Mouse (Mus musculus) embryonic fibroblast, embryonic 13.5 days (primary cell): ENCODE results near the gene Mx1. TPM values are rescaled to one million over a fixed set of nuclear protein-coding genes. Genes with fewer than 3 reads are reported as not detected.

Experiments
- H3K27ac ChIP-seq: 2 replicates; pipeline ENCODE4 v1.5.1; 2012; ENCODE audit warnings: low read length, control low read depth, inconsistent platforms; ENCODE audit not compliant: insufficient read depth
- H3K4me1 ChIP-seq: 2 replicates; pipeline ENCODE4 v1.6.1; 2011; ENCODE audit warnings: low read length; ENCODE audit not compliant: control insufficient read depth, insufficient read depth
- H3K4me3 ChIP-seq: 2 replicates; pipeline ENCODE4 v1.5.1; 2011; ENCODE audit warnings: mild to moderate bottlenecking, control low read depth, low read length; ENCODE audit not compliant: insufficient read depth
- CTCF ChIP-seq: IDR thresholded peaks from 2 replicates; pipeline ENCODE4 v1.5.1; 2011; ENCODE audit warnings: mild to moderate bottlenecking, control low read depth, low read length, moderate library complexity, borderline replicate concordance; ENCODE audit not compliant: insufficient read depth
- POLR2A ChIP-seq: IDR thresholded peaks from 2 replicates; pipeline ENCODE4 v1.6.1; 2011; ENCODE audit warnings: low read depth, mild to moderate bottlenecking, control low read depth, low read length, moderate library complexity
- polyA plus RNA-seq: library from polyadenylated mRNA; stranded (reverse); fragments of >200 nt; gene quantifications from 2 replicates; pipeline ENCODE4 v1.2.4, GENCODE M21; 2011; ENCODE audit warnings: low read depth; ENCODE audit not compliant: missing spikeins, insufficient read length

The Mx1 gene
- 0.60 and 2.5 TPM in 2 replicates for polyA plus RNA-seq

DNA sequence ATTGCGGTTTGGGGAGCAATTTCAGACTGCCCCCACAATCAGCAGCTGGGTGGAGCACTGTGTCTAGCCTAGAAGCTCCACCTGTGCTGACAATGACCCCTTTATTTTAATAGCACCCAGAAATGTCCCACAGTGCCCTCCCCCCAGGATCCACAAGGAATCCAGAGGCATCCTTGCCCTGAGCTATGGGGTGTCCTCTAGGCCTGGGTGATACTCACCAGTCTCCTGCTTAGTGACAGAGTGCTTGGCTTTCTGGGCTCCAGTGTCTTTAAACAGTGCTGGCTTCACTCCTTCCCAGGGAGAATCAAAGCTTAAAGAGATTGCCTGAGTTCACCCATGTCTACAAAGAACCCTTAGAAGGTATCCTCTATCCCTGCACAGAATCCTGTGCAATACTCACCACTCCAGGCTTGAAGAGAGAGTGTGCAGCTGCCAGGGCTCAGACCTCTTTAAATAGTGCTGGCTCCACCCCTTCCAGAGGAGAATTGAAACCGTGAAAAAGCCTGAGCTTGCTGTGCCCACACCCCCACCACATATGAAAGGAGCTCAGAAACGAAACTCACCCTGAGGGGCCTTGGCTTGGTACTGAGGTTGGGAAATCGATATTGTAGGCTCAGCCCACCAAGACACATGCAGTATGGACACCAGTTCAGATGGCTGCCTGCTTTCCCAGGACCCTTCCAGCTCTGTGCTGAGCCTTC, at the start of gene Mx1:
Mx1 (minus strand) TSS at position 427 of the 701 bp plus-strand sequence.
- no peak within 1 kb of the TSS for H3K27ac ChIP-seq
- H3K4me1 ChIP-seq = no peaks in the 10 kb centered on the region
- TF ChIP-seq CTCF (no peak), POLR2A (no peak)
- no peak within 1 kb of the TSS for H3K4me3 ChIP-seq

DNA sequence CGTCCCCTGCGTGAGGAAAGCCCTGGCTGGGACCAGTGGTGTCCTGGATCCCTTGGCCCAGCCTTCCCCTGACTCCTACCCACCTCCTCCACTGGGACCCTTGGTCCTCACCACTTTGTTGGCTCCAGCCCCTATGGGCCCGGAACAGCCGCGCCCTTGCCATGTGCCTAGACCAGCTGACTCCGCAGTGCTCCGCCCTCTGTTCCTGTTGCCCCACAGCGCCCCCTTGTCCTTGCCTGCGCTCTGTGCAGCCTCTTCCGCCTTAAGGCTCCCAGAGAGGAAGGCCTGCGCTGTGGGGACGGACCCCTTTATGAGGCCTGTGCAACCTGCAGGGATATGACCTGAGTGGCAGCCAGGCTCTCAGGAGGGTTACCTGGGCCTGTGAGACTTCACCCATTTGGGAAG, 49.6 kb upstream of the Mx1 start:
- Histone ChIP-seq H3K4me1 (no peaks in the 10 kb centered on the region; the same call in 1 of the 2 replicates), H3K4me3 (no peak overlapping the region), H3K27ac (no peak overlapping the region)
- TF ChIP-seq CTCF (no peak), POLR2A (no peak)

DNA sequence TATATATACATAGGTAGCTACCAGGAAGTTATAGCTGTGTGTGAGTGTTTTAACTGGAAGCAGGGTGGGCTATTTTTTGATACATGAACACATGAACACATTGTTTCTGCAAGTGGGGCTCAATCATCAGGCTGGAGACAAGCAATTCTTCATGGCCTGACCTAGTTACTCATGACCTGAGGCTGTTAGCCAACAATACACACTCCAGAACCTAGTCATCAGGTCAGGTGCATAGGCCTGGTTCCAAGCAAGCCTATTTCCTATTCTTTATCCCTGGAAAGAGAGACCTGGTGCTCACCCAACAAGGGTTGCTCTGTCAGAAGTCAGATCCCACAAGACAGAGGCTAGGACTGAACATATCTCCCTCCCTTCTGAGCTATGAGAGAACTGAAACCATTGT, 48.8 kb upstream of the Mx1 start:
- TF ChIP-seq CTCF (no peak), POLR2A (no peak)
- Histone ChIP-seq H3K27ac (no peak overlapping the region), H3K4me3 (no peak overlapping the region), H3K4me1 (no peaks in the 10 kb centered on the region; the same call in 1 of the 2 replicates)

DNA sequence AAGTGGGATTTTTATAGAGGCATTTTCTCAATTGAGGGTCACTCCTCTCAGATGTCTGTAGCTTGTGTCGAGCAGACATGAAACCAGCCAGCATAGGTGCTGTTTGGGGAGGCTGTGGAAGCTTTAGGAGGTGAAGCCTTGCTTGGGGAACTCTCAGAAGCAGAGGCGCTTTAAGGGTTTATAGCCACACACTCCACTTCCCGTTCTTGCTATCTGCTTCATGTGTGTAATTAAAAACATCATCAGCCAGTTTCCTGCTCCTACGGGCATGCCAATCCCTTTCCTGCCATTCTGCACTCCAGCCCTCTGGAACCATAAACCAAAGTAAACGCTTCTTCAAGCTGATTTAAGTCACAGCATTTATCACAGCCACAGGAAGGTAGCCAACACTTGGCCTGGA, 48.1 kb upstream of the Mx1 start:
- Histone ChIP-seq H3K27ac (no peak overlapping the region), H3K4me3 (no peak overlapping the region), H3K4me1 (no peaks in the 10 kb centered on the region; the same call in 1 of the 2 replicates)
- TF ChIP-seq POLR2A = no peak
- no peak for TF ChIP-seq CTCF

DNA sequence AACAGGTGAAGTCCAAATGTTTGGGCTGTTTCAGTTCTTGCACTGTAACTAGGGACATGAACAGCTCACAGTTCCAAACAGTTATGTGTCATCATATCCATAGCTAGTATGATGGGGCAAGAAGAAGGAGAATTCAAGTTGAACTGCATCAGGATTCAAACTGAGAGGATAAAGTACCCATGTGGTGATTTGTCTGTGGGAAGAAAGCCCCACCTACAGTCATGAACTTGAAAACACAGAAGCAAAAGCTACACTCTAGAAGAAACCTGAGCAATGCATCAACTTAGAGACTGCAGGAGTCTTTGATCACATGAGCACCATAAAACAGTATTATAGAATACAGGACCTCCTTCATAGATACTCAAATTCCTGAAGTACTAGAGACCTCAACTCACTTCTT, 45.1 kb upstream of the Mx1 start:
- TF ChIP-seq POLR2A = no peak
- no peak for TF ChIP-seq CTCF
- Histone ChIP-seq H3K4me1 (no peaks in the 10 kb centered on the region), H3K4me3 (no peak overlapping the region), H3K27ac (no peak overlapping the region)

DNA sequence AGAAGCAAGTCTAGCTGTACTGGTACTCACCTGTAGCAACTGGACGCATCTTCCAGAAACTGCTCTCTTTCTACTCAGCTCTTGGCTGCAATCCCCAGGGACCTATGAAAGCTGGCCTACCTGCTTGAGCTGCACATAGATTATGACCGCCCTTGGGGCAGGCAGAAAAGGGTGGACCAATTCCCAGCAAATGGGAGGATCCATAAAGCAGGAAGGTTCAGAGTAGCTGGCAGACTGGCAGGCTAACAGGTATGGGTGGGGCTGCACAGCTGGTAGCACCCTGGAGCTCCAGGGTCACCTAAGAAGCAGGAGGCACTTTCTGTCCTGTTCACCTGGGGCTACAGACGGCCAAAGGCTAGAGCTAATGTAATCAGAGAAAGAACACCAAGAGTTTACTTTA, 42.1 kb upstream of the Mx1 start:
- Histone ChIP-seq H3K27ac (no peak overlapping the region), H3K4me3 (no peak overlapping the region), H3K4me1 (no peaks in the 10 kb centered on the region)
- TF ChIP-seq CTCF (no peak), POLR2A (no peak)

DNA sequence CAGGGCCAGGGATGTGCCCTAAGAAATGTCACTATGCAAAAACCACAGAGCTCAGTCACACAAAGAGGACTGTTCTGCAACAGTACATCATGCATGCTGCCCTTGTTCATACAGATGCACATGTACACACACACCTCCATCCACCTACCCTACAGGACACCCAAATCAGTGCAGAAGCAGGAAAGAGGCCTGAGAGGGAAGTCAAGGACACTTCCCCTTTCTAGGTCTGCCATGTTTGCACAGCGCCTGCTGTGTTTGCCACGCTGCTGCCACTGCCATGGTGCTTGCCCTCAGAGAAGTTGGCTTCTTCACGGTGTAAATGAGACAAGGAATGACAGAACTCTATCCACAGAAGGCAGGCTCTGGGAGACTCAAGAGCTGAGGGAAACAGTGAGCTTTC, 41.1 kb upstream of the Mx1 start:
- H3K4me3 ChIP-seq = no peak overlapping the region
- TF ChIP-seq POLR2A (no peak), CTCF (no peak)
- no peak overlapping the region for H3K27ac ChIP-seq
- H3K4me1 ChIP-seq = no peaks in the 10 kb centered on the region

DNA sequence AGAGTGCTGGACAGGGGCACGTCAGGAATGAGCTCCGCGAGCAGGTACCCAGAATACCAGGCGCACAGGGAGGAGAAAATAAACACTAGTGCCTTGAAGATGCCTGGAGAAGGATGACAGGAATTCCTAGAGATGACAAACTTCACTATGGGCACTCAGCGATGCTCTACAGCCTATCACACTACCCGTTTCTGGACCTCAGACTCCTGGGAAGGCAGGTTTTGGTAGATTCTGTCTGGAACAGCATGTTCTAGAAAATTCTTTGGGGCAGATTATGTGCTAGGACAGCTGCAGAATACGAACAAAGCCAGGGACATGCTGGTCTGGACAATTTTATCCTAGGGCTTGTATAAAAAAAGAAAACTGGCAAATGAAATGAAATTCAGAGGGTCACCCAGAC, 38.2 kb upstream of the Mx1 start:
- H3K4me3 ChIP-seq = no peak overlapping the region
- no peak overlapping the region for H3K27ac ChIP-seq
- peaks cover 4% of the 10 kb centered on the region; the same call in 1 of the 2 replicates for H3K4me1 ChIP-seq
- TF ChIP-seq POLR2A = no peak
- TF ChIP-seq CTCF = no peak

DNA sequence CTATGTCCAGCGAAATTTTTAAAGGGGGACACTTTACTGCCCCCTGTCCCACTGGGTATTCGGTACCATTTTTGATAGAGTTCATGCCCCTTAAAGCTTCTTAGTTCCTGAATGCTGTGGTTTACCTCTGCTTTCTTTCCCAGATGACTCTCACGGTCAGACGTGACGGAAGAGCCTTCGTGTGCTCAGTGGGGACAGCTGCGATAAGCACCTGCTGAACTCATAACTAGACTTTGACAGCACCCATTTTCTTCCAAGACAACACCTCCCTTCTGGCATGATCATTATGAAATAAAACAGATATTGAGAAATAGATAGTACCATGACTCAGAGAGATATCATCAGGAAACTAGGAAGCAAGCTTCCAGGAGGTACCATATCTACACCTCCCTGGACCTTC, 36.7 kb upstream of the Mx1 start:
- TF ChIP-seq POLR2A (no peak), CTCF (no peak)
- no peak overlapping the region for H3K4me3 ChIP-seq

DNA sequence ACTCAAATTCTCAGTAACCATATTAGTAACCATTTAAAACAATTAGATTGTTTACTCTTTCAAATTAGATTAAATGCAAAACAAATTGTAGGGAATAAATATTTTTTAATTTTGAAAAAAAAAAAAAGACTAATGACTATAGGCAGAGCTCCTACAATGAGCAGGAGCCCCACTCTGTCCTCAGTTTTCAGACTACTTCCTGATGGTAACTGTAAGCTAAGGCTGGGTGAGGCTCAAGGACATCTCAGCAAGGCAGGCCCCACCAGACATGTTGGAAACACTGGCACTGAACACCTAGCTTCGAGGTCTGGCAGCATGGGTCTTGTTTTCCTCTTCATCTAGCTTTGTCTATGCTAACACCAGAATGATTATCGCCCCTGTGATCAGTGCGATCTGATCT, 35.4 kb upstream of the Mx1 start:
- peaks cover 4% of the 10 kb centered on the region; the same call in 1 of the 2 replicates for H3K4me1 ChIP-seq
- no peak overlapping the region for H3K27ac ChIP-seq
- TF ChIP-seq CTCF (no peak), POLR2A (no peak)
- no peak overlapping the region for H3K4me3 ChIP-seq

More for the DNA sequence above, 36.7 kb upstream of the Mx1 start:
- peaks cover 4% of the 10 kb centered on the region; the same call in 1 of the 2 replicates for H3K4me1 ChIP-seq
- no peak overlapping the region for H3K27ac ChIP-seq

DNA sequence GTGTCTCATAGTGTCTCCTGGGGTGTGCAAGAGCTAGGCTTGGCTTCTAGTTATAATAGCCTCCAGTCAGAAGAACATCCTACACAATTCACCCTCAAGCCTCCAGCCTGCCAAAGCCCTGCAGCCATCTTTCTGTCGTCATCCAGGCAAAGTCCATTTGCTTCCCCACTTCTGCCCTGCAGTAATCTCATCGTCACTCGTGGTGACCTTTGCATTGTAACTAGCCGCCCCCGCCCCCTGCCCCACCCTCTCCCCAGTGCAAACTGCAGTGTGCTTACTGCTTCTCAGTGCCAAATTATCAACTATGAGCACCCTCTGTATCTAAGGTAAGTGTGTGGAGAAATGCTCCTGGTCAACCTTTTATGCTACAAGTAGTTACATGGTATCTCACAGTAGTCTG, 35.0 kb upstream of the Mx1 start:
- Histone ChIP-seq H3K4me3 (no peak overlapping the region), H3K27ac (no peak overlapping the region), H3K4me1 (peaks cover 4% of the 10 kb centered on the region; the same call in 1 of the 2 replicates)
- TF ChIP-seq POLR2A (no peak), CTCF (no peak)
